Mouse (Mus musculus): Measurements from ENCODE around the gene Ndufaf3. TPM values are rescaled to one million over a fixed set of nuclear protein-coding genes. Genes with fewer than 3 reads are reported as not detected.

Ndufaf3 gene
- polyA plus RNA-seq, 1 experiment from 2014 or later: 41.2 TPM

DNA sequence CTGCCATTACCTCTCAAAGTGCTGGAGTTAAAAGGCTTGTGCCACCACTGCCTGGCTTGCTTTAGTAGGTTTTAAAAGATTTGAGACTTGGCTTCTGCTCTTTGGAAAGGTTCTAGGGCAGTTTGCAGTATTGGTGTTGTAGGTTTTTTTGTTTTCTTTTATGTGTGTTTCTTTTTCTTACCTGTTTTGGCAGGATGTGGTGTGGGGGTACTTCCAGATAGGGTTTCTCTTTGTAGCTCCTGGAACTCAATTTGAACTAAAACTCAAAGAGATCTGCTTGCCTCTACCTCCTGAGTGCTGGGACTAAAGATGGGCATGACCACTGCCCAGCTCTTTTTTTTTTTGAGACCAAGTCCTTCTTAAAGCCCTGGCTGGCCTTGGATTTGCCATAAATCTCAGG, 26.4 kb downstream of the Ndufaf3 start:
- Histone ChIP-seq H3K36me3 (peaks cover 93% of the 10 kb centered on the region), H3K4me2 (replicated peaks) (no peak overlapping the region), H3K9me3 (no peaks in the 10 kb centered on the region), H3K27me3 (no peaks in the 10 kb centered on the region), H3K4me3 (no peak overlapping the region), H3K9ac (no peak overlapping the region), H3K4me1 (no peaks in the 10 kb centered on the region), H3K27ac (no peak overlapping the region)
- ATAC-seq (ENCODE audit: low FRiP score, low read depth): no peak

DNA sequence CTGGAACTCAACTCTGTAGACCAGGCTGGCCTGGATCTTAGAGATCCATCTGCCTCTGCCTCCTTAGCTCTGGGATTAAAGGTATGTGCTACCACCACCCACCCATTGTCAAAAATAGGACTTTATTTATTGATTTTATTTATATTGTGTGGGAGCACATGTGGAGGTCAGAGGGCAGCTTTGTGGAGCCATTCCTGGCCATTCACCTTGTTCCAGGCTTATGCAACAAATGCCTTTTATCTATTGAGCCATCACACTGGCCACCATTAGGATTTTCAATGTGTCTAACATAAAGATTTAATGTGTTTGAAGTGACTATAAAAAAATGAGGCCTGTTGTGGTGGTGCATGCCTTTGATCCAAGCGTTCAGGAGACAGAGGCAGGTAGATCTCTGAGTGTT, 35.7 kb downstream of the Ndufaf3 start:
- 98% methylated on average over 1 of the region's 1 CpGs for WGBS
- no peaks in the 10 kb centered on the region for H3K4me1 ChIP-seq
- H3K4me3 ChIP-seq: no peak overlapping the region
- no peaks in the 10 kb centered on the region for H3K27me3 ChIP-seq
- H3K9ac ChIP-seq: no peak overlapping the region
- H3K27ac ChIP-seq: no peak overlapping the region
- peaks cover 85% of the 10 kb centered on the region for H3K36me3 ChIP-seq
- H3K4me2 ChIP-seq (replicated peaks): no peak overlapping the region
- ATAC-seq (ENCODE audit: low FRiP score, low read depth): no peak
- H3K9me3 ChIP-seq: no peaks in the 10 kb centered on the region

DNA sequence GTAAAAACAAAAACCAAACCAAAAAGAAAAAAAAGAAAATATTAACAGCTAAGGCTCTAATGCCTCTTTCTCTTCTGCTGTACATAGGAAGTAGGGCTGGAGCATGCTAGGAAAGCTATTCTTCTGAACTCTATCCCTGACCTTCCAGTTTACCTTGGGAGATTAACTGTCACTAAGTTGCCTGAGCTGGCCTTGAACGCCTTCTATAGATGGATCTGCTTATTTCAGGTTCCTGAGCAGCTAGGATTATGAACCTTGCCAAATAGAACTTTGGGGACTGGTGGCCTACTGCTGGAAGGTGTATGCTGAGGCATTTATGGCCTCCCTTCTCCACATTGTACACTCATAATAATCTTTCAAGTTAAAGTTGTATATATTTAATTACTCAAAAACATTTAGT, 36.3 kb downstream of the Ndufaf3 start:
- no peak overlapping the region for H3K4me3 ChIP-seq
- 90% methylated on average over 1 of the region's 1 CpGs for WGBS
- peaks cover 80% of the 10 kb centered on the region for H3K36me3 ChIP-seq
- no peak for ATAC-seq (ENCODE audit: low FRiP score, low read depth)
- no peak overlapping the region for H3K9ac ChIP-seq
- H3K4me2 ChIP-seq (replicated peaks): no peak overlapping the region
- no peaks in the 10 kb centered on the region for H3K27me3 ChIP-seq
- H3K4me1 ChIP-seq: no peaks in the 10 kb centered on the region
- no peak overlapping the region for H3K27ac ChIP-seq
- H3K9me3 ChIP-seq: no peaks in the 10 kb centered on the region

DNA sequence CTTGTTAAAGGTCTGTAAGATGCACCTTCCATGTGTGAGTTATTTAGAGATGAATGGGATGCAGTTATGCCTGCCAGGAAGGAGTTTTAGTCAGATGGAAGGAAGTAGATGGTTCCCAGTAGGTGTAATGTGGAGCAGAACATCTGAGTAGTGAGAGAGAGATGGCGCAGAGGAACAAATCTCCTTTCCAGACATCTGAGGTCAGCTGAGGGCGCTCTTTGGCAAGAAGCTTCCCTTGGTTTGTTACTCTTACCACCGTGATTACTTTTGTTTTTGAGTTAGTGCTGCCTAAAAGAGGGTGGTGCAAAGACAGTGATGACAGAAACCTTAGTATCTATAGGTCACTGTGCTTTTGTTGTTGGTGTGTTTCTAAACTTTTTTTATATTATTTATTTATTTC, 41.8 kb downstream of the Ndufaf3 start:
- Histone ChIP-seq H3K9me3 (no peaks in the 10 kb centered on the region), H3K4me3 (no peak overlapping the region), H3K9ac (no peak overlapping the region), H3K27me3 (no peaks in the 10 kb centered on the region), H3K4me1 (no peaks in the 10 kb centered on the region), H3K4me2 (replicated peaks) (no peak overlapping the region), H3K27ac (no peak overlapping the region), H3K36me3 (peaks cover 39% of the 10 kb centered on the region)
- WGBS: 89% methylated on average over 3 of the region's 3 CpGs
- ATAC-seq (ENCODE audit: low FRiP score, low read depth): no peak

DNA sequence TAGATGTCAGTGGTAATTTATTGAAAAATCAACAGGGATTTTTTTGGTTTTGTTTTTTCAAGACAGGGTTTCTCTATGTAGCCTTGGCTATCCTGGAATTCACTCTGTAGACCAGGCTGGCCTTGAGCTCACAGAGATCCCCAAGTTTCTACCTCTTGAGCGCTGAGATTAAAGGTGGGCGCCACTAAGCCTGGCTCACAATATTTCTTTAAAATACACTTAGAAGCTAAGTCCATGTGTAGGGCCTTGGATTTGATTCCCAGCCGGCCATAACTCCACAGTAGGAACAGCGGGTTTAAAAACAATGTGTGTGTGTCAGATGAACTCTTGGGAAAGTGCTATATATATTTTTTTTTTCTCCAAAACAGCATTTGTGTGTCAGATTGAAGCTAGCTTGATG, 43.9 kb downstream of the Ndufaf3 start:
- 94% methylated on average over 4 of the region's 4 CpGs for WGBS
- Histone ChIP-seq H3K4me3 (no peak overlapping the region), H3K9me3 (no peaks in the 10 kb centered on the region), H3K36me3 (peaks cover 27% of the 10 kb centered on the region), H3K4me1 (peaks cover 13% of the 10 kb centered on the region), H3K27ac (no peak overlapping the region), H3K9ac (no peak overlapping the region), H3K4me2 (replicated peaks) (no peak overlapping the region), H3K27me3 (no peaks in the 10 kb centered on the region)
- no peak for ATAC-seq (ENCODE audit: low FRiP score, low read depth)

DNA sequence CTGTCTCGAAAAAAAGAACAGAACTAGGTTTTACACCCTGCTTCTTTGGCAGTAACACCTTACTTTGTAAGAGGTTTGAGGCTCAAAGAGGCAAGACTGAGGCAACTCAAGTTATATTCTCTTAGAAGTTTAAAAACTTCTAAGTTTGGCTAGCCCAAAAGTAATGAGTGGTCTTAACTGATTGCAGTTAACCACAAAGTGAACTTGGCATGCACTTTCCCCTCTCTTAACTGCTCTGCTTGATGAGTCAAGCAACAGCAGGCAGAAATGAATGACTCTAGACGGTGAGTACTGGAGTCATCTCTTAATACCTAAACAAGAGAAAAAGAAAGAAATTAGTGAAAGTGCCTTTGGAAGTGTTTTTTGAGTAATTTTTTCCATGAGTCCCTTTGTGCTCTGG, 45.6 kb downstream of the Ndufaf3 start:
- ATAC-seq (ENCODE audit: low FRiP score, low read depth): no peak
- no peak overlapping the region for H3K27ac ChIP-seq
- H3K4me3 ChIP-seq: no peak overlapping the region
- no peaks in the 10 kb centered on the region for H3K9me3 ChIP-seq
- 84% methylated on average over 2 of the region's 2 CpGs for WGBS
- H3K36me3 ChIP-seq: peaks cover 21% of the 10 kb centered on the region
- no peak overlapping the region for H3K9ac ChIP-seq
- H3K4me2 ChIP-seq (replicated peaks): no peak overlapping the region
- H3K4me1 ChIP-seq: peaks cover 13% of the 10 kb centered on the region
- no peaks in the 10 kb centered on the region for H3K27me3 ChIP-seq

DNA sequence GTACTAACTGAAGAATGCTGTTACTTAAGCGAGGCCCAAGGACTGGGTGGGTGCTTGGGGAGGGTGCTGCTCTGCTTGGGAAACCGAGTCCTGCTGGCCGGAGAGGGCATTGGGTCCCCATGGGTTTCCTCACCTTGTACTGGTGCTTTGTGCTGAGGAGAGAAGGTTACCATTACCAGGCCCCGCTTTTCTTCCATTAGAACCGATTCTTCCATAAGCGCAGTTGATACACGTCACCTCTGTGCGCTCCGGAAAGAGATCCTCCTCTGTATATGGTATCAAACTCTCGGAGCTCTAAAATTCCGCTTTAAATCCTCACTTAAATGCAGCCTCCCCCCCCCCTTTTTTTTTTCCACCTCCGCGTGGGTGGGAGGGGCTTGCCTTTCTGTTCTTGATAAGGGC, 49.3 kb downstream of the Ndufaf3 start:
- WGBS: under 1% methylated on average over 13 of the region's 13 CpGs
- Histone ChIP-seq H3K27me3 (no peaks in the 10 kb centered on the region), H3K4me2 (replicated peaks) (peak overlapping the region; percentile 70), H3K9ac (peak overlapping the region; percentile 96), H3K4me1 (peaks cover 22% of the 10 kb centered on the region), H3K4me3 (peak overlapping the region; percentile 90), H3K27ac (peak overlapping the region; percentile 98), H3K36me3 (peaks cover 40% of the 10 kb centered on the region), H3K9me3 (no peaks in the 10 kb centered on the region)
- ATAC-seq (ENCODE audit: low FRiP score, low read depth): peak; percentile 5; the same call in 1 of the 2 replicates

DNA sequence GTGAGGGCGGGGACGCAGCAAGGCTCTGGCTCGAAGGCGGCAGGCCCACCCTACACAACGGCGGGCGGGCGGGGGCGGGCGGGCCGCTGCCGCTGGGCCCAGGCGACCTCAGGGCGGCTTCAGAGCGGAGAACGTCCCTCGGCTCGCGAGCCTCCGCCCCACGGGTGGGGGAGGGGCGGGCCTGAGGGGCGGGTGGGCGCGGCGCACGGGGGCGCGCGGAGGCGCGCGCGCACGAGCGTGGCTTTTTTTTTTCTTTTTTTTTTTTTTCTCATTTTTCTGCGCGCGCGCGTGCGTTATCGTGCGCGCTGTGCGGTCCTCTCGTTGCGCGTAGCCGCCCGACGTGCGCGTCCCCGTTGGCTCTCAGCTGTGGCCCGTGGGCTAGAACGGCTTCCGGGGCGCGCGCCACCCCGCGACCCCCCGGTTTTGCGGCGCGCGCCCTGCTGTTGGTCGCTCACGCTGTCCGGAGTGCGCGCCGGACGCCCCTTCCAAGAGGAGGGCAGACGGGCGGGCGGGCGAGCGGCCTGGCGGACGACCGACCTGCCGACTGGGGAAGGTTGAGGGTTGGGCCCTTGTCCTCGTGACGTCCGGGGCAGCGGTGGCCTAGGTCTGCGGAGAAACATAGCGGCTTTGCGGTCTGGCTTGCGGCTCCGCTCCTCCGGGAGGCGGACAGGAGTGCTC, 49.8 kb downstream of the Ndufaf3 start:
- H3K9ac ChIP-seq: peak overlapping the region; percentile 96
- peaks cover 22% of the 10 kb centered on the region for H3K4me1 ChIP-seq
- no peaks in the 10 kb centered on the region for H3K9me3 ChIP-seq
- H3K27ac ChIP-seq: peak overlapping the region; percentile 98
- peak overlapping the region; percentile 90 for H3K4me3 ChIP-seq
- H3K4me2 ChIP-seq (replicated peaks): peak overlapping the region; percentile 75
- H3K27me3 ChIP-seq: no peaks in the 10 kb centered on the region
- peaks cover 45% of the 10 kb centered on the region for H3K36me3 ChIP-seq
- peak; percentile 82 for ATAC-seq (ENCODE audit: low FRiP score, low read depth)
- under 1% methylated on average over 66 of the region's 95 CpGs for WGBS

DNA sequence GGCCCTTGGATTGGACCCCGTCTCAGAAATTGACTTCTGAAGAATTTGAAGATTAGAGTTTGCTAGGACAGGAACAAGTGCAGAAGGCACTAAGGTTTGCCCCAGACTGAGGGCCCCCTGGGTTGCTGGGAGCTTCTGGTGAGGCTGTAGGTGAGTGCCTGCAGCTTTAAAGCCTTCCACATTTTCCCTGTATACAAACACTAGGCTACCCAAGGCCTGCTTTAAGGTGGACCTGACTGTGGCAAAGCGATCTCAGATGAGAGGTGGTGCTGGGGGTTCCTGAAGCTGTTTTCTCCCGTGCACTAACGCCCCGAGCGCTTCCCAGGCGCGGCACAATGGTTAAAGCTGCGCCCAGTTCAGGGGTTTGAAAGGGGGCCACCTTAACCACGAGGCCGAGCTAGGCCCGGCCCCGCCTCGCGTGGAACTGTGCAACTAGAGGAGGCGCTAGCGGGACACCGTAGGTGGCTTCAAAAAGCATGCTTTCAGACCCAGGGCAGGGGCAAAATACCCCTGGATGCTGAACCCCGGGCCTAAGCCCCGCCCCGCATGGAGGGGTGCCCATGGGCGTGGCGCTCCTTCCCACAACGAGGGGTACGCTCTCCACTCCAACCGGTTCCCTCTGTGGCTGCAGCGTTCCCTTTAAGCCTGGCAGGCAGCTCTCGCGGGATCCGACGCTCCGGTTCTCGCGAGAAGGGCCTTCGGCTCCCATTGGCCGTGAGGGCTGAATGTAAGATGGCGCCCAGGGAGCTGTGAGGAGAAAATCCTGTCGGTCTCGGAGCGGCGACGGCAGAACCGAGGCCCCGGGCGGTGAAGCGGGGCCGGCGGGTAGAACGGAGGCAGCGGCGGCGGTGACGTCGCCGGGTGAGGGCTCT, 50.6 kb downstream of the Ndufaf3 start, which contains the start of gene Qrich1:
Gene Qrich1, plus strand, starts transcription at position 427 of the 872 bp plus-strand sequence.
- Histone ChIP-seq H3K36me3 (peaks cover 53% of the 10 kb centered on the region), H3K27ac (peak within 1 kb of the TSS; percentile 98), H3K9me3 (no peaks in the 10 kb centered on the region), H3K9ac (peak within 1 kb of the TSS; percentile 96), H3K4me2 (replicated peaks) (peak within 1 kb of the TSS; percentile 75), H3K4me1 (peaks cover 22% of the 10 kb centered on the region), H3K27me3 (no peaks in the 10 kb centered on the region), H3K4me3 (peak within 1 kb of the TSS; percentile 90)
- ATAC-seq (ENCODE audit: low FRiP score, low read depth): peak; percentile 96
- 2% methylated on average over 54 of the region's 55 CpGs for WGBS

MicroRNAs within 50 kb of the gene (microRNA counts, 519-probe panel; counts per million panel counts)
- microRNA mmu-miR-191 (3,328 counts per million, percentile 57 among the panel's probes with 10 or more counts), microRNA mmu-miR-425 (3,031 counts per million, percentile 51 among the panel's probes with 10 or more counts)

Small RNA genes within 50 kb of the gene (microRNA-seq; reads per million reads assigned to microRNA genes)
- not detected for gene Gm24083
- not detected for gene Mir191
- 1,069 reads per million, percentile 76 among the genes with 10 or more reads in this experiment for gene Mir425

Other genes starting within 250 kb of the Ndufaf3 start
- gene Gpx1, start 228.5 kb downstream of the Ndufaf3 start, polyA plus RNA-seq (2015; fragmentation: Nextera tagmentation; extraction: Ambion mirVana): 633 and 719 TPM in 2 replicates
- 115 and 116 TPM in 2 replicates for gene Usp4, start 219.6 kb downstream of the Ndufaf3 start, polyA plus RNA-seq (2015; fragmentation: Nextera tagmentation; extraction: Ambion mirVana)
- 0.52 and 0.99 TPM in 2 replicates for gene 1700102P08Rik, start 174.6 kb downstream of the Ndufaf3 start, polyA plus RNA-seq (2015; fragmentation: Nextera tagmentation; extraction: Ambion mirVana)
- 1.6 and 2.0 TPM in 2 replicates for gene Ccdc36, start 138.9 kb downstream of the Ndufaf3 start, polyA plus RNA-seq (2015; fragmentation: Nextera tagmentation; extraction: Ambion mirVana)
- not detected in 2 replicates for gene BC048562, start 131.0 kb downstream of the Ndufaf3 start, polyA plus RNA-seq (2015; fragmentation: Nextera tagmentation; extraction: Ambion mirVana)
- 57.7 and 59.7 TPM in 2 replicates for gene Ccdc71, start 106.9 kb downstream of the Ndufaf3 start, polyA plus RNA-seq (2015; fragmentation: Nextera tagmentation; extraction: Ambion mirVana)
- 37.8 and 38.9 TPM in 2 replicates for gene Klhdc8b, start 105.9 kb downstream of the Ndufaf3 start, polyA plus RNA-seq (2015; fragmentation: Nextera tagmentation; extraction: Ambion mirVana)
- 47.1 and 62.6 TPM in 2 replicates for gene Lamb2, start 87.7 kb downstream of the Ndufaf3 start, polyA plus RNA-seq (2015; fragmentation: Nextera tagmentation; extraction: Ambion mirVana)
- gene Usp19, start 76.8 kb downstream of the Ndufaf3 start, polyA plus RNA-seq (2015; fragmentation: Nextera tagmentation; extraction: Ambion mirVana): 68.3 and 75.9 TPM in 2 replicates
- 108 and 111 TPM in 2 replicates for gene Qars, start 59.7 kb downstream of the Ndufaf3 start, polyA plus RNA-seq (2015; fragmentation: Nextera tagmentation; extraction: Ambion mirVana)
- 134 and 137 TPM in 2 replicates for gene Qrich1, start 50.6 kb downstream of the Ndufaf3 start, polyA plus RNA-seq (2015; fragmentation: Nextera tagmentation; extraction: Ambion mirVana)
- gene Impdh2, start 7.1 kb downstream of the Ndufaf3 start, polyA plus RNA-seq (2015; fragmentation: Nextera tagmentation; extraction: Ambion mirVana): 188 and 190 TPM in 2 replicates
- gene Dalrd3, start 2.5 kb upstream of the Ndufaf3 start, polyA plus RNA-seq (2015; fragmentation: Nextera tagmentation; extraction: Ambion mirVana): 175 and 192 TPM in 2 replicates
- 167 and 168 TPM in 2 replicates for gene Wdr6, start 11.3 kb upstream of the Ndufaf3 start, polyA plus RNA-seq (2015; fragmentation: Nextera tagmentation; extraction: Ambion mirVana)
- 11.2 and 11.7 TPM in 2 replicates for gene P4htm, start 30.2 kb upstream of the Ndufaf3 start, polyA plus RNA-seq (2015; fragmentation: Nextera tagmentation; extraction: Ambion mirVana)
- gene Arih2, start 82.0 kb upstream of the Ndufaf3 start, polyA plus RNA-seq (2015; fragmentation: Nextera tagmentation; extraction: Ambion mirVana): 55.0 and 59.7 TPM in 2 replicates
- gene Slc25a20, start 94.7 kb upstream of the Ndufaf3 start, polyA plus RNA-seq (2015; fragmentation: Nextera tagmentation; extraction: Ambion mirVana): 45.7 and 50.4 TPM in 2 replicates
- gene Prkar2a, start 121.9 kb upstream of the Ndufaf3 start, polyA plus RNA-seq (2015; fragmentation: Nextera tagmentation; extraction: Ambion mirVana): 26.2 and 31.3 TPM in 2 replicates
- gene Ip6k2, start 216.4 kb upstream of the Ndufaf3 start, polyA plus RNA-seq (2015; fragmentation: Nextera tagmentation; extraction: Ambion mirVana): 149 and 152 TPM in 2 replicates
- gene Nckipsd, start 240.9 kb upstream of the Ndufaf3 start, polyA plus RNA-seq (2015; fragmentation: Nextera tagmentation; extraction: Ambion mirVana): 17.2 and 22.5 TPM in 2 replicates

Measured in limb, embryonic 13.5 days (tissue).